Mouse (Mus musculus): ENCODE measurements at regions not wholly inside any gene's neighbourhood (a gene's known extent, or its start where the extent isn't known, plus 50 kb on each side); places are given as distances from the start of the nearest gene placed in this dataset.
A peak's percentile ranks its signal among the peaks of the same experiment; 100 is the strongest.

DNA sequence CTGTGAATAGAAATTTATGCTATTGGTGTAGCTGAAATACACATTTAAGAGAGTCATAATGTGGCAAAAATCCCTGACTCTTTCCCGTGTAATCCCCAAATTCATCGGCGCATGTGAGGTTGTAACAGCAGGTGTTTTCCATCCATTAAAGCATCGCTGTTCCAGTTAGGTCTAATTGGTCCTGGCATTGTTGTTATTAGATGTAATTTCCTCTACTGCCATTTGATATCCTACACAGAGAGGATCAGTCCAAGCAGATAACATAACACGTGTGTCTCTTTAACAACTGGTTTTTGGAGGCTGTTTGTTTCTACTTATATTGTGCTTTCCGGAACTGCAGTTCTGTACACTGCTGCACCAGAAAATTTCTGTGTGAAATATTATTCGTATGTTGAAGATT is 101.8 kb downstream of the Vgll3 start:
- Histone ChIP-seq H3K36me3 (ENCODE audit: control insufficient read depth, insufficient read depth) (no peaks in the 10 kb centered on the region), H3K9ac (replicated peaks; ENCODE audit: low read depth, low read length) (no peak overlapping the region), H3K4me3 (replicated peaks; ENCODE audit: low read length) (no peak overlapping the region), H3K9me3 (ENCODE audit: control insufficient read depth, low read length) (no peaks in the 10 kb centered on the region), H3K4me2 (ENCODE audit: low read length) (no peak overlapping the region), H3K27ac (ENCODE audit: low read length) (no peak overlapping the region), H3K27me3 (replicated peaks; ENCODE audit: control insufficient read depth, insufficient read depth, low read length) (no peaks in the 10 kb centered on the region), H3K4me1 (replicated peaks; ENCODE audit: control insufficient read depth, insufficient read depth, low read length) (no peaks in the 10 kb centered on the region)
- ATAC-seq: no peak
- 69% methylated on average over 7 of the region's 7 CpGs for WGBS

DNA sequence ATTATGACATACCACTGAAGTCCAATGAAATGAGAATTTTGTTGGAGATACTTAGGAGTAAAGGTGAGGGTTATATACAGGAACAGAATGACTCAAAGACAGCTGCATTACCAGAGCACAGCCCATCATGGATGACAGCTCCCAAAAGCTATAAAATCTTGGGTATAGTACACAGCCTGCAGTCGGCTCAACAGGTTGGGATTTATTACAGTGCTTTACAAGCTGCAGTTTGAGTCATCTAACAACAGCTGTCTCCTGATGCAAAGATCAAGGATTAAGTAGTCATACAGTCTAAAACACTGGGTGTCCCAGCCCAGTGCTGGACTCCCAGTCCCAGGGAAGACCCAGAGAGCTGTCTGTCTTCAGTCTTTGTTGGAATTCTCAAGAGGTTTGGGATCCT is 110.9 kb downstream of the Vgll3 start:
- Histone ChIP-seq H3K9ac (replicated peaks; ENCODE audit: low read depth, low read length) (no peak overlapping the region), H3K36me3 (ENCODE audit: control insufficient read depth, insufficient read depth) (no peaks in the 10 kb centered on the region), H3K27ac (ENCODE audit: low read length) (no peak overlapping the region), H3K4me2 (ENCODE audit: low read length) (no peak overlapping the region), H3K4me1 (replicated peaks; ENCODE audit: control insufficient read depth, insufficient read depth, low read length) (no peaks in the 10 kb centered on the region), H3K9me3 (ENCODE audit: control insufficient read depth, low read length) (no peaks in the 10 kb centered on the region), H3K27me3 (replicated peaks; ENCODE audit: control insufficient read depth, insufficient read depth, low read length) (no peaks in the 10 kb centered on the region), H3K4me3 (replicated peaks; ENCODE audit: low read length) (no peak overlapping the region)
- no peak for ATAC-seq
- 88% methylated on average over 1 of the region's 1 CpGs for WGBS

DNA sequence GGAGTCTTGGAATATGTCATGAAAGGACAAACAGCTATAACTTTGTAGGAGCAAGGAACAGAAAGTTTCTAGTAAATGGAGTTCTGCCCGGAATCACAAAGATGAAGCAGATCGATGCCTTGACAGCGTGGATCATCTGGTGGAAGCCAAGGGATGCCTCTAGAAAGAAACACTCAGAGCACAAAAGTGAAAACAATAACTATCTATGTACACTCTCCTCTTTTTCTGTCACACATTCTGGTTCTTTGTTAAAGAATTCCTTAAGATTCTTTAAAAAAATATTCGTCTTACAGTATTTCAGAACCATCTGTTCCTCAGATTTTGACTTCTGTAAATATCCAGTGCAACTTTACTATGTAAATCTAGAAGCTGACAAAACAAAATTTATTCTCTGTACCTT is 148.8 kb downstream of the Vgll3 start:
- Histone ChIP-seq H3K36me3 (ENCODE audit: control insufficient read depth, insufficient read depth) (no peaks in the 10 kb centered on the region), H3K9me3 (ENCODE audit: control insufficient read depth, low read length) (no peaks in the 10 kb centered on the region), H3K27ac (ENCODE audit: low read length) (no peak overlapping the region; the same call in 1 of the 2 replicates), H3K27me3 (replicated peaks; ENCODE audit: control insufficient read depth, insufficient read depth, low read length) (no peaks in the 10 kb centered on the region), H3K4me2 (ENCODE audit: low read length) (no peak overlapping the region), H3K4me1 (replicated peaks; ENCODE audit: control insufficient read depth, insufficient read depth, low read length) (peaks cover 4% of the 10 kb centered on the region), H3K4me3 (replicated peaks; ENCODE audit: low read length) (no peak overlapping the region), H3K9ac (replicated peaks; ENCODE audit: low read depth, low read length) (no peak overlapping the region)
- 72% methylated on average over 4 of the region's 4 CpGs for WGBS
- peak; percentile 36; the same call in 1 of the 2 replicates for ATAC-seq

DNA sequence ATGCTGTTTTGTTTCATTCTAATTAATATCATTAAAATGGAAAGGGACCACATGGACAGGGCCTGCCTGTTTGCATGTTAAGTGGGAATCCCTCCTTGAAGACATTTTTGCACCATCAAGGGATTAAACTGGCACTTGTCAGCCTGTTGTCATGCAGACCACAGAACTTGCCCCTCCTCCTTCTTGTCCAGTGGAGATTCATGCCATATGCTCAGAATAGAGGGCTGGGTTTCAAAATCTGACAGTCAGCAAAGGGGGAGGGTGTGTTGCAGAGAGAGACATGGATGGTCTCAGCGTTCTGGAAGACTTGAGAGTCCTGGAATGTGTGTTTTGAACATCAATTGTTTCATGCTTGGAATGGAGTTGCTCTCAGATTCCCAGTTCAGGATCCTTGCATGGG is 149.2 kb downstream of the Vgll3 start:
- ATAC-seq: peak; percentile 78
- no peaks in the 10 kb centered on the region for H3K27me3 ChIP-seq (replicated peaks; ENCODE audit: control insufficient read depth, insufficient read depth, low read length)
- no peak overlapping the region for H3K27ac ChIP-seq (ENCODE audit: low read length)
- H3K36me3 ChIP-seq (ENCODE audit: control insufficient read depth, insufficient read depth): no peaks in the 10 kb centered on the region
- peaks cover 4% of the 10 kb centered on the region for H3K4me1 ChIP-seq (replicated peaks; ENCODE audit: control insufficient read depth, insufficient read depth, low read length)
- no peak overlapping the region for H3K4me3 ChIP-seq (replicated peaks; ENCODE audit: low read length)
- H3K4me2 ChIP-seq (ENCODE audit: low read length): no peak overlapping the region
- 41% methylated on average over 1 of the region's 1 CpGs for WGBS
- no peak overlapping the region for H3K9ac ChIP-seq (replicated peaks; ENCODE audit: low read depth, low read length)
- no peaks in the 10 kb centered on the region for H3K9me3 ChIP-seq (ENCODE audit: control insufficient read depth, low read length)

DNA sequence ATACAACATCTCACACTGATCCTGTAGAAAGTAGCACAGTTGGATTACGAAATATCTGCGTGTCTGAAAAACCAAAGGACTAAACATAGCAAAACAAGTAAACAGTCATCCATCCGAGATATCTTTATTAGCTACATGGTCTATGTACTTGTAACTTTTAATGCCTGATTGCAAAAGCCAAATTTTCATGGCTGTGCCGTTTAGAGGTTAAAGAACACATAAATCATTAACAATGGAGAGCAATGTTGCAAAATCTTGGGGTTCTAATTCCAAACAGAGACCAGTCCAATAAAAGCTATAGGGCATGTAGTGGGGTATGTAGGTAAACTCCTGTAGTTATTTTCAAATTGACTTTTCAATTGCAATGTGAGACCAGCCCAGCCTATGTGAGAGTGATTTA is 162.0 kb downstream of the Vgll3 start:
- H3K27ac ChIP-seq (ENCODE audit: low read length): no peak overlapping the region
- H3K4me2 ChIP-seq (ENCODE audit: low read length): no peak overlapping the region
- no peaks in the 10 kb centered on the region for H3K36me3 ChIP-seq (ENCODE audit: control insufficient read depth, insufficient read depth)
- H3K4me3 ChIP-seq (replicated peaks; ENCODE audit: low read length): no peak overlapping the region
- H3K9ac ChIP-seq (replicated peaks; ENCODE audit: low read depth, low read length): no peak overlapping the region
- no peak for ATAC-seq
- no peaks in the 10 kb centered on the region for H3K9me3 ChIP-seq (ENCODE audit: control insufficient read depth, low read length)
- H3K27me3 ChIP-seq (replicated peaks; ENCODE audit: control insufficient read depth, insufficient read depth, low read length): no peaks in the 10 kb centered on the region
- 91% methylated on average over 4 of the region's 4 CpGs for WGBS
- no peaks in the 10 kb centered on the region for H3K4me1 ChIP-seq (replicated peaks; ENCODE audit: control insufficient read depth, insufficient read depth, low read length)

DNA sequence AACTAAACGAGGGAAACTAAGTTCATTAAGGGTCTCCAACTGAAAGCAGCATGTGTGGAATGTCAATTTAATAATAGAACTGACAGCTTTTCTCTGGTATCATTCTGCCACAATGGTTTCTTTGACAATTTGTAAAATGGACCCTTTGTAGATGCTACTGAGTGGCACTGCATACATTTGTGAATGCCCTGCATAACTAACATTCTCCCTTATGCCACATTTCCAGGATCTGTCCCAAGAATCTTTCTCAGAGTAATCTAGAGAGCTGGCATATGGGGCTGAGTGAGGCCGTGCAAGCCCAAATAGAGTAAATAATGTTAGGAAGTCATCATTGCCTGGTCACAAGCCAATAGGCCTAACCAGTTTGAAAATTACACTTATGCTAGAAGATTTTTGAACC is 172.1 kb downstream of the Vgll3 start:
- 13% methylated on average over 2 of the region's 2 CpGs for WGBS
- no peaks in the 10 kb centered on the region for H3K9me3 ChIP-seq (ENCODE audit: control insufficient read depth, low read length)
- no peak overlapping the region for H3K4me2 ChIP-seq (ENCODE audit: low read length)
- H3K36me3 ChIP-seq (ENCODE audit: control insufficient read depth, insufficient read depth): no peaks in the 10 kb centered on the region
- peak; percentile 65 for ATAC-seq
- no peaks in the 10 kb centered on the region for H3K27me3 ChIP-seq (replicated peaks; ENCODE audit: control insufficient read depth, insufficient read depth, low read length)
- no peak overlapping the region for H3K9ac ChIP-seq (replicated peaks; ENCODE audit: low read depth, low read length)
- peaks cover 2% of the 10 kb centered on the region; the same call in 1 of the 2 replicates for H3K4me1 ChIP-seq (replicated peaks; ENCODE audit: control insufficient read depth, insufficient read depth, low read length)
- H3K4me3 ChIP-seq (replicated peaks; ENCODE audit: low read length): no peak overlapping the region
- no peak overlapping the region for H3K27ac ChIP-seq (ENCODE audit: low read length)

DNA sequence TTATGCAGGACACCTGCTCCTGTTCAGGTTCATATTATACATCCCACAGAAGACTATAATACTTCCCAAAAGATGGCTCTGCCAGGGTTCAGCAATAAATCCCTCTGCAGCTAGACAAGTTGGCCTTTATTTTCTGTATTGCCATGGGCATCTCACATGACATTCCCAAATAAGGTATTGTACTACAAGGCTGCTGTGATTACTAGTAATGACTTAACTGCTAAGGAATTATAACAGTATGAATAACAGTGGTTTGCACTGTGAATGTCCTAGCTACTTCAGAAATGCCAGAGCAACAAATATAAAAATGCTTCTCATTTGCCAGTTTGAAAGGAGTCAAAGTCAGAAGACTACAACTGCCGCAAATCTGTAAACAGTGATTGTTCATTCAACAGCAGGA is 184.3 kb downstream of the Vgll3 start:
- no peak overlapping the region for H3K4me3 ChIP-seq (replicated peaks; ENCODE audit: low read length)
- H3K9ac ChIP-seq (replicated peaks; ENCODE audit: low read depth, low read length): no peak overlapping the region
- no peaks in the 10 kb centered on the region for H3K9me3 ChIP-seq (ENCODE audit: control insufficient read depth, low read length)
- no peak for ATAC-seq
- H3K27me3 ChIP-seq (replicated peaks; ENCODE audit: control insufficient read depth, insufficient read depth, low read length): no peaks in the 10 kb centered on the region
- H3K4me1 ChIP-seq (replicated peaks; ENCODE audit: control insufficient read depth, insufficient read depth, low read length): no peaks in the 10 kb centered on the region
- no peak overlapping the region for H3K4me2 ChIP-seq (ENCODE audit: low read length)
- WGBS: 76% methylated on average over 1 of the region's 1 CpGs
- no peak overlapping the region for H3K27ac ChIP-seq (ENCODE audit: low read length)
- no peaks in the 10 kb centered on the region for H3K36me3 ChIP-seq (ENCODE audit: control insufficient read depth, insufficient read depth)

DNA sequence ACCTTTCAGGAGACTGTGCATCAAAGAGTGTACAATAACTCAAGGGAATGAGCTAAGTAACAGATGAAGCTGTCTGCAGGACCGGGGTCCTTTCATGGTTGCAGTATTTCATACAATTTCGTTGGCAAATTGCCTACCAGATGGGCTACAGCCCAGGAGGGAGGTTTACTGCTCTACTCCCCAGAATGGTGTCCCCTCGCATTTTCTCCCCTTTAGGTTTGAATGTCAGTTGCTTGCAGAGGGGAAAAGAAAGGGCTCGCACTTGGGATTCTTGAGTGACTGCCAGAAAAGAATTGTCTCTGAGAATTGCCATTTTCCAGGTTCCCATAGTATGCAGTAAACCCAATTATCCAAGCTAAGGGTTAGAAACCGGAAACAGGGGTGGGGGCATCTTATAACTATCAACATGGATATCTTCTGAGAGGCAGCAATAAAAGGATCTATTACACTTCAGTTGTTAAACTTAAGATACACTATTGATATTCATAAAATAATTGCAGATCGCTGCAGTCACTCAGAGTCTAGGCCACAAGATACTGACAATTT is 185.7 kb downstream of the Vgll3 start:
- no peaks in the 10 kb centered on the region for H3K4me1 ChIP-seq (replicated peaks; ENCODE audit: control insufficient read depth, insufficient read depth, low read length)
- no peak overlapping the region for H3K27ac ChIP-seq (ENCODE audit: low read length)
- H3K4me3 ChIP-seq (replicated peaks; ENCODE audit: low read length): no peak overlapping the region
- 47% methylated on average over 6 of the region's 6 CpGs for WGBS
- H3K27me3 ChIP-seq (replicated peaks; ENCODE audit: control insufficient read depth, insufficient read depth, low read length): no peaks in the 10 kb centered on the region
- no peak overlapping the region for H3K4me2 ChIP-seq (ENCODE audit: low read length)
- H3K9me3 ChIP-seq (ENCODE audit: control insufficient read depth, low read length): no peaks in the 10 kb centered on the region
- no peak for ATAC-seq
- no peaks in the 10 kb centered on the region for H3K36me3 ChIP-seq (ENCODE audit: control insufficient read depth, insufficient read depth)
- no peak overlapping the region for H3K9ac ChIP-seq (replicated peaks; ENCODE audit: low read depth, low read length)

DNA sequence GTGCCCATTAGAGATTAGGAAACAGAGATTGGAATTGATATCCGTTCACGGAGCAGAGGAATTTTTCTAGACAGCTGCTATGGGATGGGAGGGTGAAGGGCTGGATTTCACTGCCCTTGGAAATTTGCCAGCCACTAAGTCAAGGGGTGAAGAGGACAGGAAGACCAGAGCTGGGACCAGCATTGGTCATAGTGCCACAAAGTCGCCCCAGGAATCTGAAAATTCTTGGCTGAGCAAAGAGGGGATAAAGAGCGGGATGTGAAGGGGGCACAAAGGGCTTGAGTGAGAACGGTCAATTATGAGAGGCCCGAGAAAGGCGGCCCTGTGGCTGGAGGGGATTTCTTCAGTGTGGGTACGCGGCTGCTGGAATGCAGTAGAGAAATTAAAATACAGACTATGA is 189.6 kb downstream of the Vgll3 start:
- no peaks in the 10 kb centered on the region for H3K27me3 ChIP-seq (replicated peaks; ENCODE audit: control insufficient read depth, insufficient read depth, low read length)
- H3K4me2 ChIP-seq (ENCODE audit: low read length): no peak overlapping the region
- no peaks in the 10 kb centered on the region for H3K9me3 ChIP-seq (ENCODE audit: control insufficient read depth, low read length)
- no peak overlapping the region for H3K9ac ChIP-seq (replicated peaks; ENCODE audit: low read depth, low read length)
- no peak overlapping the region for H3K27ac ChIP-seq (ENCODE audit: low read length)
- ATAC-seq: no peak
- H3K4me3 ChIP-seq (replicated peaks; ENCODE audit: low read length): no peak overlapping the region
- no peaks in the 10 kb centered on the region for H3K36me3 ChIP-seq (ENCODE audit: control insufficient read depth, insufficient read depth)
- H3K4me1 ChIP-seq (replicated peaks; ENCODE audit: control insufficient read depth, insufficient read depth, low read length): no peaks in the 10 kb centered on the region
- WGBS: 77% methylated on average over 9 of the region's 9 CpGs

DNA sequence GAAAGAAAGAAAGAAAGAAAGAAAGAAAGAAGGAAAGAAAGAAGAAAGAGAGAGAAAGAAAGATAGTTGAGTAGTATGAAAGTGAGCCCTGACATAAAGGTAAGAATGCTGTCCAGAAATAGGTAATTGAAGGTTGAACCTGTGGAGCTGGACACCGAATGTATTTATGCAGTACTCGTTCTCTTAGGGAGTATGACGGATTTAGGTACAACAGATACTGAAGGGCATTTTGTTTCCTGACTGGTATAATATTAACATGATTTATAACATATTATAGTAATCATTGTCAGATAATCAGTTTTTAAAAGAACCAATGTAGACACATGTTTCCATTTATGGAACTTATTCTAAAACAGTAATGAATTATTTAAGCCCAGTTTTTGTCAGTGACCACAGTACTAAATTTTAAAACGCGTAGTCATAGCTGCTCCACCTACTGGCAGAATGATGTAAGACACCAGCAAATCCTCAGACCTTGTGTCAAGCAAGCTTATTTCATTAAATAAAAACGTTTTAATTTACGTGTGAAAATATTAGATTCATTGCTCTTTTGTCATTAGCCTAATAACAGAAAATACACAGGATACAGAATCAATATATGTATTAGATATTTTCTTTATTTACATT is 191.0 kb downstream of the Vgll3 start:
- H3K9ac ChIP-seq (replicated peaks; ENCODE audit: low read depth, low read length): no peak overlapping the region
- no peaks in the 10 kb centered on the region for H3K9me3 ChIP-seq (ENCODE audit: control insufficient read depth, low read length)
- H3K27me3 ChIP-seq (replicated peaks; ENCODE audit: control insufficient read depth, insufficient read depth, low read length): no peaks in the 10 kb centered on the region
- H3K36me3 ChIP-seq (ENCODE audit: control insufficient read depth, insufficient read depth): no peaks in the 10 kb centered on the region
- H3K4me2 ChIP-seq (ENCODE audit: low read length): no peak overlapping the region
- no peaks in the 10 kb centered on the region for H3K4me1 ChIP-seq (replicated peaks; ENCODE audit: control insufficient read depth, insufficient read depth, low read length)
- H3K4me3 ChIP-seq (replicated peaks; ENCODE audit: low read length): no peak overlapping the region
- H3K27ac ChIP-seq (ENCODE audit: low read length): no peak overlapping the region
- ATAC-seq: peak; percentile 43; the same call in 1 of the 2 replicates
- WGBS: 51% methylated on average over 7 of the region's 7 CpGs
